Mouse (Mus musculus) CH12.LX (cell line): Measurements from ENCODE around the gene Med18. TPM values are rescaled to one million over a fixed set of nuclear protein-coding genes. Genes with fewer than 3 reads are reported as not detected.

Experiments
- DNase-seq: peaks from one replicate; pipeline ENCODE4 v3.0.0-alpha.2; 2013; ENCODE audit errors: extremely low read depth
- H3K27ac ChIP-seq: 2 replicates; pipeline ENCODE4 v1.5.1; 2012; ENCODE audit warnings: low read depth, mild to moderate bottlenecking, control low read depth, moderate library complexity; ENCODE audit not compliant: insufficient read depth
- H3K27me3 ChIP-seq: replicated peaks from 2 replicates; pipeline ENCODE3; 2012; ENCODE audit warnings: inconsistent platforms
- H3K36me3 ChIP-seq, 2 experiments: replicated peaks in 1 of 2; 2 replicates each; pipeline versions ENCODE3 to v1.6.1; 2012; ENCODE audit warnings: inconsistent platforms in 1 of 2, low read length in 1 of 2, mild to moderate bottlenecking in 1 of 2, mixed read lengths in 1 of 2, moderate library complexity in 1 of 2; ENCODE audit not compliant: control insufficient read depth in 1 of 2, insufficient read depth in 1 of 2
- H3K4me1 ChIP-seq, 2 experiments: 2 replicates each; pipeline ENCODE4 v1.6.1; 2012; ENCODE audit warnings: inconsistent platforms in 1 of 2, moderate library complexity in 1 of 2; ENCODE audit not compliant: insufficient read depth in 2 of 2, control insufficient read depth in 1 of 2
- H3K4me2 ChIP-seq: 2 replicates; pipeline ENCODE4 v1.6.1; 2012; ENCODE audit warnings: low read depth, mild to moderate bottlenecking, control low read depth; ENCODE audit not compliant: poor library complexity, insufficient read depth, severe bottlenecking
- H3K4me3 ChIP-seq, 3 experiments: fragments of 150-350 bp in 1 of 3; sonication (generic) in 1 of 3; replicated peaks in 1 of 3; 2 replicates each; pipeline versions ENCODE3 to v1.5.1; 2011 to 2012; ENCODE audit warnings: low read depth in 2 of 3, low read length in 2 of 3, mild to moderate bottlenecking in 2 of 3, moderate library complexity in 2 of 3, control low read depth in 1 of 3, improper control_type of control experiment in 1 of 3, inconsistent platforms in 1 of 3, mixed read lengths in 1 of 3; ENCODE audit not compliant: poor library complexity in 1 of 3
- H3K79me2 ChIP-seq: replicated peaks from 2 replicates; pipeline ENCODE4 v1.6.1; 2012; ENCODE audit warnings: mild to moderate bottlenecking, moderate library complexity; ENCODE audit not compliant: control insufficient read depth, poor library complexity, insufficient read depth, severe bottlenecking; ENCODE audit errors: extremely low read depth
- H3K9ac ChIP-seq: 2 replicates; pipeline ENCODE4 v1.6.1; 2012; ENCODE audit warnings: low read depth, mild to moderate bottlenecking, control low read depth, moderate library complexity; ENCODE audit not compliant: insufficient read depth
- H3K9me3 ChIP-seq: replicated peaks from 2 replicates; pipeline ENCODE3; 2012; ENCODE audit warnings: low read length, inconsistent platforms, mixed read lengths
- BHLHE40 ChIP-seq: IDR thresholded peaks from 2 replicates; pipeline ENCODE4 v1.6.1; 2011; ENCODE audit warnings: mild to moderate bottlenecking, low read depth, low read length, improper control_type of control experiment
- CHD1 ChIP-seq: IDR thresholded peaks from 2 replicates; pipeline ENCODE4 v1.6.1; 2012; ENCODE audit warnings: low read depth, low read length, improper control_type of control experiment, inconsistent platforms
- CTCF ChIP-seq, 2 experiments: IDR thresholded peaks in 1 of 2; conservative IDR thresholded peaks in 1 of 2; 2 replicates each; pipeline ENCODE4 v1.5.1; 2011 to 2012; ENCODE audit warnings: low read depth in 2 of 2, low read length in 2 of 2, improper control_type of control experiment in 1 of 2, inconsistent platforms in 1 of 2, mild to moderate bottlenecking in 1 of 2, moderate library complexity in 1 of 2
- ELF1 ChIP-seq: IDR thresholded peaks from 2 replicates; pipeline ENCODE4 v1.6.1; 2014; ENCODE audit warnings: low read depth, mild to moderate bottlenecking, inconsistent platforms, low read length, improper control_type of control experiment
- EP300 ChIP-seq: IDR thresholded peaks from 2 replicates; pipeline ENCODE4 v1.6.1; 2011; ENCODE audit warnings: low read length, improper control_type of control experiment
- ETS1 ChIP-seq: conservative IDR thresholded peaks from 2 replicates; pipeline ENCODE4 v1.6.1; 2012; ENCODE audit warnings: low read depth, mild to moderate bottlenecking, inconsistent platforms, low read length, improper control_type of control experiment, moderate library complexity
- HCFC1 ChIP-seq: IDR thresholded peaks from 2 replicates; pipeline ENCODE4 v1.6.1; 2012; ENCODE audit warnings: low read depth, mild to moderate bottlenecking, inconsistent platforms, low read length, improper control_type of control experiment
- IRF4 ChIP-seq: IDR thresholded peaks from 2 replicates; pipeline ENCODE4 v1.6.1; 2014; ENCODE audit warnings: low read depth, mild to moderate bottlenecking, inconsistent platforms, low read length, improper control_type of control experiment
- JUN ChIP-seq: IDR thresholded peaks from 2 replicates; pipeline ENCODE4 v1.6.1; 2011; ENCODE audit warnings: low read depth, mild to moderate bottlenecking, low read length, improper control_type of control experiment, moderate library complexity; ENCODE audit not compliant: insufficient read depth
- MAX ChIP-seq: IDR thresholded peaks from 2 replicates; pipeline ENCODE4 v1.6.1; 2011; ENCODE audit warnings: low read length, improper control_type of control experiment
- MEF2A ChIP-seq: IDR thresholded peaks from 2 replicates; pipeline ENCODE4 v1.6.1; 2014; ENCODE audit warnings: low read depth, mild to moderate bottlenecking, inconsistent platforms, low read length, improper control_type of control experiment, borderline replicate concordance
- MYC ChIP-seq: IDR thresholded peaks from 2 replicates; pipeline ENCODE4 v1.6.1; 2011; ENCODE audit warnings: low read depth, mild to moderate bottlenecking, improper control_type of control experiment, low read length
- NELFE ChIP-seq: IDR thresholded peaks from 2 replicates; pipeline ENCODE4 v1.6.1; 2011; ENCODE audit warnings: low read depth, low read length, improper control_type of control experiment
- NRF1 ChIP-seq: IDR thresholded peaks from 2 replicates; pipeline ENCODE4 v1.6.1; 2014; ENCODE audit warnings: low read depth, mild to moderate bottlenecking, inconsistent platforms, low read length, improper control_type of control experiment, moderate library complexity
- PAX5 ChIP-seq: IDR thresholded peaks from 2 replicates; pipeline ENCODE4 v1.6.1; 2012; ENCODE audit warnings: low read length, inconsistent platforms, mixed read lengths
- POLR2A ChIP-seq: IDR thresholded peaks from 2 replicates; pipeline ENCODE4 v1.6.1; 2011; ENCODE audit warnings: low read depth, mild to moderate bottlenecking, improper control_type of control experiment, low read length
- POLR2AphosphoS2 ChIP-seq: IDR thresholded peaks from 2 replicates; pipeline ENCODE4 v1.6.1; 2011; ENCODE audit warnings: low read depth, low read length, improper control_type of control experiment
- RCOR1 ChIP-seq: conservative IDR thresholded peaks from 2 replicates; pipeline ENCODE4 v1.6.1; 2012; ENCODE audit warnings: low read depth, mild to moderate bottlenecking, inconsistent platforms, low read length, improper control_type of control experiment
- SMC3 ChIP-seq: IDR thresholded peaks from 2 replicates; pipeline ENCODE4 v1.6.1; 2011; ENCODE audit warnings: low read depth, low read length, improper control_type of control experiment
- TBP ChIP-seq: conservative IDR thresholded peaks from 2 replicates; pipeline ENCODE4 v1.6.1; 2011; ENCODE audit warnings: low read depth, low read length, improper control_type of control experiment
- UBTF ChIP-seq: IDR thresholded peaks from 2 replicates; pipeline ENCODE4 v1.6.1; 2012; ENCODE audit warnings: low read depth, mild to moderate bottlenecking, inconsistent platforms, low read length, improper control_type of control experiment, moderate library complexity
- USF1 ChIP-seq: IDR thresholded peaks from 2 replicates; pipeline ENCODE4 v1.6.1; 2014; ENCODE audit warnings: low read depth, mild to moderate bottlenecking, inconsistent platforms, low read length, improper control_type of control experiment
- USF2 ChIP-seq: conservative IDR thresholded peaks from 2 replicates; pipeline ENCODE4 v1.6.1; 2011; ENCODE audit warnings: low read depth, low read length, improper control_type of control experiment
- ZC3H11A ChIP-seq: IDR thresholded peaks from 2 replicates; pipeline ENCODE4 v1.6.1; 2012; ENCODE audit warnings: low read depth, mild to moderate bottlenecking, inconsistent platforms, low read length, improper control_type of control experiment
- ZKSCAN1 ChIP-seq: IDR thresholded peaks from 2 replicates; pipeline ENCODE4 v1.6.1; 2012; ENCODE audit warnings: low read depth, inconsistent platforms, low read length, improper control_type of control experiment, borderline replicate concordance
- ZMIZ1 ChIP-seq: IDR thresholded peaks from 2 replicates; pipeline ENCODE4 v1.6.1; 2012; ENCODE audit warnings: low read depth, mild to moderate bottlenecking, inconsistent platforms, low read length, improper control_type of control experiment
- dilution Hi-C: fragments of 300-500 bp; cut with MboI; formaldehyde crosslinking; loops from 2 replicates; pipeline ENCODE4 v1.14.3; 2020; ENCODE audit warnings: low sequenced_read_pairs; ENCODE audit not compliant: extremely low pct_unique_long_range_greater_than_20kb, extremely low pct_ligation_motif_present
- in situ Hi-C: fragments of 300-500 bp; cut with MboI; formaldehyde crosslinking; loops from 3 replicates; pipeline ENCODE4 v1.14.3; 2019; ENCODE audit warnings: low sequenced_read_pairs, low pct_ligation_motif_present, low pct_unique_long_range_greater_than_20kb, mixed read lengths
- polyA plus RNA-seq: library from polyadenylated mRNA; unstranded; fragments of >175 nt; gene quantifications from 2 replicates; pipeline ENCODE4 v1.2.1, GENCODE M21; 2012; ENCODE audit warnings: low read depth; ENCODE audit not compliant: insufficient read length
- total RNA-seq, 2 experiments: library from RNA; depleted of rRNA; stranded (reverse); fragments of 300-350 nt in 1 of 2; fragments of >200 nt in 1 of 2; gene quantifications; 2 replicates each; pipeline ENCODE4 v1.2.3; 2012 to 2014

Med18 gene
- total and polyA plus RNA-seq, 3 experiments: 12.7 to 17.6 (median 15.5) TPM

DNA sequence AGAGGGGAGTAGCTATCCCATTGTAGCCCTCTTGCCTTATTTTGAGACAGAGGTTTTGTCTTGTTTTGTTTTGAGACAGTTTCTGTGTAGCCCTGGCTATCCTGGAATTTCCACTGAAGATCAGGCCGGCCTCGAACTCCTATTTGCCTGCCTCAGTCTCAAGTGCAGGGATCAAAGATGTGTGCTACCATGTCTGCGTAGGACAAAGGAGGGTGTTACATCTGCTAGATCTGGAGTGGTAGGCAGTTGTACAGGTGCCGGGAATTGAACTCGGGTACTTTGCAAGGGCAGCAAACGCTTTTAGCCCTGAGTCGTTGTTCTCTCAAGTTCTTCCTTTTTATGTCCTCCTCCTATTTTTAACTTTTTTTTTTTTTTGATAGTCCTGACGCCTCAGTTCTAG, 27.3 kb upstream of the Med18 start:
- TF ChIP-seq POLR2AphosphoS2: 0 out of 2 replicates have a peak, but pooled peaks have one; percentile 5
- TF ChIP-seq MEF2A: no peak
- TF ChIP-seq, all 38 proteins: peak for 1
- no peak overlapping the region for H3K4me2 ChIP-seq
- peaks cover 0 to 18% of the 10 kb centered on the region in 2 experiments; a peak in 2 of 4 replicates for H3K4me1 ChIP-seq
- no peak overlapping the region for H3K4me3 ChIP-seq
- H3K27me3 ChIP-seq: no peaks in the 10 kb centered on the region
- no peak overlapping the region for H3K27ac ChIP-seq
- in situ Hi-C loops (no loop called here), dilution Hi-C loops (no loop called here)
- no peak for DNase-seq
- no peaks in the 10 kb centered on the region for H3K79me2 ChIP-seq
- peaks cover 43 to 54% of the 10 kb centered on the region in 2 experiments for H3K36me3 ChIP-seq
- H3K9ac ChIP-seq: no peak overlapping the region
- no peaks in the 10 kb centered on the region for H3K9me3 ChIP-seq

DNA sequence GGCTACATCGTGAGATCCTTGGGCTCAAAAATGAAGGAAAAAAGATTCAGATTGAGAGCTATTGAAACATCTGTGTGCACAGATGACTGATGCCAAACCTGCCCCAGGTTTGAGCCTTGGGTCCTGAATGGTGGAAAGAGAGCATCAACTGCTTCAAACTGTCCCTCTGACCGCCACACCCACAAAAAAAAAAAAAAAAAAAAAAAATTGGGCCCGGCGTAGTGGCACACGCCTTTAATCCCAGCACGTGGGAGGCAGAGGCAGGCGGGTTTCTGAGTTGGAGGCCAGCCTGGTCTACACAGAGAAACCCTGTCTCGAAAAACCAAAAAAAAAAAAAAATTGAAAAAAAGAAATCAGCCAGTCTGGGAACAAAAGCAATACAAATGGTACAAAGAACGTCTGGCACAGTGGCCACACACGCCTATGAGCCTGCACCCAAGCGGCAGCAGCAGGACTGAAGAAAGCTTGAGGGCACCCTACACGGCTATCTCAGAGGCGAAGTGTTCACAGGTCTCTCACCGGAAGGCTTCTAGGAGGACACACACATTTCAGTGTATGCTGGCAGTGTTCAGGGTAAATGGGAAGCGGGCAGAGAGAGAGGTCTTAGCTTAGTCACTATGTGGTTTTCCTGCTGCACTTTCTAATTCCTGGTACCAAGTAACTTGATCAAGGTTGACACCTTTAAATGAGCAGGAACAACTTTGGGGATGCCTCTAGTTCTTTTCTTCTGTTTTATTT, 26.7 kb upstream of the Med18 start:
- Histone ChIP-seq H3K79me2 (no peaks in the 10 kb centered on the region), H3K27me3 (no peaks in the 10 kb centered on the region), H3K36me3 (peaks cover 39 to 48% of the 10 kb centered on the region in 2 experiments), H3K27ac (no peak overlapping the region), H3K4me3 (no peak overlapping the region), H3K9ac (no peak overlapping the region), H3K4me2 (no peak overlapping the region), H3K4me1 (peaks cover 0 to 13% of the 10 kb centered on the region in 2 experiments; a peak in 2 of 4 replicates), H3K9me3 (no peaks in the 10 kb centered on the region)
- TF ChIP-seq CHD1: no peak
- no peak for TF ChIP-seq IRF4
- no peak for TF ChIP-seq UBTF
- TF ChIP-seq POLR2AphosphoS2: 0 out of 2 replicates have a peak, but pooled peaks have one; percentile 41
- TF ChIP-seq MYC: no peak
- no peak for TF ChIP-seq BHLHE40
- TF ChIP-seq USF1: no peak
- 0 out of 2 replicates have a peak, but pooled peaks have one; percentile 2 for TF ChIP-seq POLR2A
- TF ChIP-seq EP300: no peak
- no peak for TF ChIP-seq TBP
- TF ChIP-seq ZMIZ1: 0 out of 2 replicates have a peak, but pooled peaks have one; percentile 5
- no peak for TF ChIP-seq NRF1
- dilution Hi-C loops (no loop called here), in situ Hi-C loops (no loop called here)
- DNase-seq: no peak

DNA sequence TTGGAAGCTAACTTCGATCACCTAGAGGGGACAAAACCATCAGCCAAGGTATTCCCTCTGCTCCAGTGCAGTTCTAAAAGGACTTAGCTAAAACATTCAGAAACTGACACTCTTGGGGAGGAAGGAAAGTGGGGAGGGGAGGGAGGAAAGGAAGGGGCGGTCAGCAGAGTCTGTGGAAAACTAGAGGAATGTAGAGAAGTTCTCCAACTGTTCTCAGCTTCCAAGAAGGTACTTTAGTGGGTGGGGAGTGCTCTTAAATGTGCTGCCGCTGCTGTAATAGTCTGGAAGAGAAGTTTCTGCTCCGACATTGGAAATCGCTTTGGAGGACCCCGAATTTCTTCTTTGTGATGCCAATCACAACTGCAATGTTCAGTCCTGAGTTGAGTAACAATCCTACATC, 25.3 kb upstream of the Med18 start:
- H3K79me2 ChIP-seq: no peaks in the 10 kb centered on the region
- no peak overlapping the region for H3K4me3 ChIP-seq
- no peak overlapping the region for H3K4me2 ChIP-seq
- no peaks in the 10 kb centered on the region for H3K9me3 ChIP-seq
- no peaks in the 10 kb centered on the region for H3K27me3 ChIP-seq
- DNase-seq: no peak
- peaks cover 0 to 5% of the 10 kb centered on the region in 2 experiments; a peak in 1 of 4 replicates for H3K4me1 ChIP-seq
- in situ Hi-C loops (no loop called here), dilution Hi-C loops (no loop called here)
- H3K27ac ChIP-seq: no peak overlapping the region
- peaks cover 26 to 33% of the 10 kb centered on the region in 2 experiments for H3K36me3 ChIP-seq
- H3K9ac ChIP-seq: no peak overlapping the region
- TF ChIP-seq TBP (no peak), EP300 (no peak), SMC3 (no peak), USF2 (no peak), MEF2A (no peak), MAX (no peak), JUN (no peak), ELF1 (no peak), ZKSCAN1 (no peak), PAX5 (no peak), MYC (no peak), UBTF (no peak), RCOR1 (no peak), ZC3H11A (no peak), CTCF (conservative IDR thresholded peaks at IDR 0.05 in 1 of 2, IDR thresholded peaks at IDR 0.05 in 1 of 2; ENCODE audit: low read depth in 2 of 2, low read length in 2 of 2) (no peak), NELFE (no peak), ETS1 (no peak), HCFC1 (no peak)
